Mouse (Mus musculus): Measurements from ENCODE around the gene Gins2. TPM values are rescaled to one million over a fixed set of nuclear protein-coding genes. Genes with fewer than 3 reads are reported as not detected.

Gins2 gene
- total RNA-seq, 2 experiments from 2014 or later, result 18.6 to 19.0 TPM

GRCm38 (mm10) chr8:120565151-120565711 is 23.9 kb downstream of the Gins2 start:
- no peak for DNase-seq

GRCm38 (mm10) chr8:120563851-120564837 is 25.0 kb downstream of the Gins2 start:
- DNase-seq, result peak; percentile 91

GRCm38 (mm10) chr8:120563348-120563724 is 25.8 kb downstream of the Gins2 start:
- no peak for DNase-seq

GRCm38 (mm10) chr8:120562680-120563347 is 26.3 kb downstream of the Gins2 start:
- no peak for DNase-seq

GRCm38 (mm10) chr8:120561539-120562435 is 27.3 kb downstream of the Gins2 start:
- no peak for DNase-seq

GRCm38 (mm10) chr8:120560535-120560934 is 28.6 kb downstream of the Gins2 start:
- no peak for DNase-seq

- no peak for DNase-seq
Observed at GRCm38 (mm10) chr8:120559654-120560053, 29.4 kb downstream of the Gins2 start.

GRCm38 (mm10) chr8:120558162-120558561 is 30.9 kb downstream of the Gins2 start:
- no peak for DNase-seq

GRCm38 (mm10) chr8:120557170-120557965 is 31.7 kb downstream of the Gins2 start:
- no peak for DNase-seq

- peak; percentile 48 for DNase-seq
Observed at GRCm38 (mm10) chr8:120556198-120556892, 32.8 kb downstream of the Gins2 start.

GRCm38 (mm10) chr8:120554466-120555039 is 34.6 kb downstream of the Gins2 start:
- no peak for DNase-seq

GRCm38 (mm10) chr8:120553441-120554123 is 35.5 kb downstream of the Gins2 start:
- no peak for DNase-seq

- DNase-seq, result no peak
Observed at GRCm38 (mm10) chr8:120552509-120552908, 36.6 kb downstream of the Gins2 start.

GRCm38 (mm10) chr8:120551677-120551980 is 37.5 kb downstream of the Gins2 start:
- peak; percentile 57 for DNase-seq

GRCm38 (mm10) chr8:120550937-120551676 is 38.0 kb downstream of the Gins2 start:
- DNase-seq, result no peak

- DNase-seq, result no peak
Observed at GRCm38 (mm10) chr8:120550430-120550829, 38.7 kb downstream of the Gins2 start.

- DNase-seq, result no peak
Observed at GRCm38 (mm10) chr8:120549922-120550321, 39.2 kb downstream of the Gins2 start.

- peak; percentile 47 for DNase-seq
Observed at GRCm38 (mm10) chr8:120549321-120549921, 39.7 kb downstream of the Gins2 start.
